Mouse (Mus musculus): ENCODE measurements at regions not wholly inside any gene's neighbourhood (a gene's known extent, or its start where the extent isn't known, plus 50 kb on each side); places are given as distances from the start of the nearest gene placed in this dataset.

- H3K36me3 ChIP-seq (replicated peaks; ENCODE audit: control insufficient read depth, insufficient read depth, low read depth, low read length), result no peaks in the 10 kb centered on the region
- WGBS, result 78% methylated on average over 1 of the region's 1 CpGs
- DNase-seq (ENCODE audit: low spot score) (no peak), ATAC-seq (replicated peaks; ENCODE audit: insufficient number of reproducible peaks, low FRiP score, low TSS enrichment, low read depth) (no peak)
- H3K4me1 ChIP-seq (ENCODE audit: control insufficient read depth, insufficient read depth, low read length), result no peaks in the 10 kb centered on the region
- no peaks in the 10 kb centered on the region for H3K9me3 ChIP-seq (replicated peaks; ENCODE audit: control insufficient read depth, low read length)
- no peaks in the 10 kb centered on the region for H3K27me3 ChIP-seq (ENCODE audit: control insufficient read depth, insufficient read depth, low read length)
- H3K4me2 ChIP-seq (ENCODE audit: low read depth, low read length), result no peak overlapping the region
- no peak overlapping the region for H3K27ac ChIP-seq (replicated peaks; ENCODE audit: low read depth, low read length)
- no peak overlapping the region for H3K9ac ChIP-seq (replicated peaks; ENCODE audit: low read length)
- no peak overlapping the region for H3K4me3 ChIP-seq (ENCODE audit: low read depth, low read length)
Observed at GRCm38 (mm10) chr1:183634836-183635235, 216.8 kb downstream of the Hhipl2 start.

GRCm38 (mm10) chr1:183637214-183637613, 219.2 kb downstream of the Hhipl2 start:
- Histone ChIP-seq H3K4me3 (ENCODE audit: low read depth, low read length) (no peak overlapping the region), H3K36me3 (replicated peaks; ENCODE audit: control insufficient read depth, insufficient read depth, low read depth, low read length) (no peaks in the 10 kb centered on the region), H3K9me3 (replicated peaks; ENCODE audit: control insufficient read depth, low read length) (no peaks in the 10 kb centered on the region), H3K27ac (replicated peaks; ENCODE audit: low read depth, low read length) (no peak overlapping the region), H3K4me2 (ENCODE audit: low read depth, low read length) (no peak overlapping the region), H3K27me3 (ENCODE audit: control insufficient read depth, insufficient read depth, low read length) (no peaks in the 10 kb centered on the region), H3K9ac (replicated peaks; ENCODE audit: low read length) (no peak overlapping the region), H3K4me1 (ENCODE audit: control insufficient read depth, insufficient read depth, low read length) (no peaks in the 10 kb centered on the region)
- 86% methylated on average over 8 of the region's 8 CpGs for WGBS
- ATAC-seq (replicated peaks; ENCODE audit: insufficient number of reproducible peaks, low FRiP score, low TSS enrichment, low read depth) (no peak), DNase-seq (ENCODE audit: low spot score) (no peak)

GRCm38 (mm10) chr1:183639332-183639731, 221.3 kb downstream of the Hhipl2 start:
- no peak for DNase-seq (ENCODE audit: low spot score)
- no peak overlapping the region for H3K4me3 ChIP-seq (ENCODE audit: low read depth, low read length)
- no peak overlapping the region for H3K9ac ChIP-seq (replicated peaks; ENCODE audit: low read length)
- no peaks in the 10 kb centered on the region for H3K27me3 ChIP-seq (ENCODE audit: control insufficient read depth, insufficient read depth, low read length)
- 50% methylated on average over 7 of the region's 7 CpGs for WGBS
- no peaks in the 10 kb centered on the region for H3K4me1 ChIP-seq (ENCODE audit: control insufficient read depth, insufficient read depth, low read length)
- no peaks in the 10 kb centered on the region for H3K9me3 ChIP-seq (replicated peaks; ENCODE audit: control insufficient read depth, low read length)
- H3K27ac ChIP-seq (replicated peaks; ENCODE audit: low read depth, low read length), result no peak overlapping the region
- no peak for ATAC-seq (replicated peaks; ENCODE audit: insufficient number of reproducible peaks, low FRiP score, low TSS enrichment, low read depth)
- no peaks in the 10 kb centered on the region for H3K36me3 ChIP-seq (replicated peaks; ENCODE audit: control insufficient read depth, insufficient read depth, low read depth, low read length)
- H3K4me2 ChIP-seq (ENCODE audit: low read depth, low read length), result no peak overlapping the region

- Histone ChIP-seq H3K4me2 (ENCODE audit: low read depth, low read length) (no peak overlapping the region), H3K9ac (replicated peaks; ENCODE audit: low read length) (no peak overlapping the region), H3K9me3 (replicated peaks; ENCODE audit: control insufficient read depth, low read length) (no peaks in the 10 kb centered on the region), H3K4me1 (ENCODE audit: control insufficient read depth, insufficient read depth, low read length) (no peaks in the 10 kb centered on the region), H3K4me3 (ENCODE audit: low read depth, low read length) (no peak overlapping the region), H3K27ac (replicated peaks; ENCODE audit: low read depth, low read length) (no peak overlapping the region), H3K36me3 (replicated peaks; ENCODE audit: control insufficient read depth, insufficient read depth, low read depth, low read length) (no peaks in the 10 kb centered on the region), H3K27me3 (ENCODE audit: control insufficient read depth, insufficient read depth, low read length) (no peaks in the 10 kb centered on the region)
- WGBS, result 82% methylated on average over 8 of the region's 8 CpGs
- ATAC-seq (replicated peaks; ENCODE audit: insufficient number of reproducible peaks, low FRiP score, low TSS enrichment, low read depth) (no peak), DNase-seq (ENCODE audit: low spot score) (no peak)
Observed at GRCm38 (mm10) chr1:183640568-183640967, 222.6 kb downstream of the Hhipl2 start.

GRCm38 (mm10) chr1:183644001-183644400, 226.0 kb downstream of the Hhipl2 start:
- Histone ChIP-seq H3K9ac (replicated peaks; ENCODE audit: low read length) (no peak overlapping the region), H3K27ac (replicated peaks; ENCODE audit: low read depth, low read length) (no peak overlapping the region), H3K4me3 (ENCODE audit: low read depth, low read length) (no peak overlapping the region), H3K36me3 (replicated peaks; ENCODE audit: control insufficient read depth, insufficient read depth, low read depth, low read length) (no peaks in the 10 kb centered on the region), H3K9me3 (replicated peaks; ENCODE audit: control insufficient read depth, low read length) (no peaks in the 10 kb centered on the region), H3K4me2 (ENCODE audit: low read depth, low read length) (no peak overlapping the region), H3K4me1 (ENCODE audit: control insufficient read depth, insufficient read depth, low read length) (no peaks in the 10 kb centered on the region), H3K27me3 (ENCODE audit: control insufficient read depth, insufficient read depth, low read length) (no peaks in the 10 kb centered on the region)
- ATAC-seq (replicated peaks; ENCODE audit: insufficient number of reproducible peaks, low FRiP score, low TSS enrichment, low read depth) (no peak), DNase-seq (ENCODE audit: low spot score) (peak; percentile 43)
- 55% methylated on average over 2 of the region's 2 CpGs for WGBS

- WGBS, result 80% methylated on average over 6 of the region's 6 CpGs
- H3K4me2 ChIP-seq (ENCODE audit: low read depth, low read length), result no peak overlapping the region
- DNase-seq (ENCODE audit: low spot score) (no peak), ATAC-seq (replicated peaks; ENCODE audit: insufficient number of reproducible peaks, low FRiP score, low TSS enrichment, low read depth) (no peak)
- H3K27ac ChIP-seq (replicated peaks; ENCODE audit: low read depth, low read length), result no peak overlapping the region
- H3K4me3 ChIP-seq (ENCODE audit: low read depth, low read length), result no peak overlapping the region
- H3K9me3 ChIP-seq (replicated peaks; ENCODE audit: control insufficient read depth, low read length), result no peaks in the 10 kb centered on the region
- no peaks in the 10 kb centered on the region for H3K27me3 ChIP-seq (ENCODE audit: control insufficient read depth, insufficient read depth, low read length)
- H3K9ac ChIP-seq (replicated peaks; ENCODE audit: low read length), result no peak overlapping the region
- H3K4me1 ChIP-seq (ENCODE audit: control insufficient read depth, insufficient read depth, low read length), result no peaks in the 10 kb centered on the region
- H3K36me3 ChIP-seq (replicated peaks; ENCODE audit: control insufficient read depth, insufficient read depth, low read depth, low read length), result no peaks in the 10 kb centered on the region
Observed at GRCm38 (mm10) chr1:183653878-183654277, 235.9 kb downstream of the Hhipl2 start.

GRCm38 (mm10) chr1:183657043-183657442, 239.0 kb downstream of the Hhipl2 start:
- H3K27ac ChIP-seq (replicated peaks; ENCODE audit: low read depth, low read length), result no peak overlapping the region
- peak; percentile 65 for DNase-seq (ENCODE audit: low spot score)
- H3K36me3 ChIP-seq (replicated peaks; ENCODE audit: control insufficient read depth, insufficient read depth, low read depth, low read length), result no peaks in the 10 kb centered on the region
- no peak overlapping the region for H3K9ac ChIP-seq (replicated peaks; ENCODE audit: low read length)
- WGBS, result 48% methylated on average over 5 of the region's 5 CpGs
- no peaks in the 10 kb centered on the region for H3K4me1 ChIP-seq (ENCODE audit: control insufficient read depth, insufficient read depth, low read length)
- H3K4me2 ChIP-seq (ENCODE audit: low read depth, low read length), result no peak overlapping the region
- no peaks in the 10 kb centered on the region for H3K27me3 ChIP-seq (ENCODE audit: control insufficient read depth, insufficient read depth, low read length)
- ATAC-seq (replicated peaks; ENCODE audit: insufficient number of reproducible peaks, low FRiP score, low TSS enrichment, low read depth), result no peak
- no peaks in the 10 kb centered on the region for H3K9me3 ChIP-seq (replicated peaks; ENCODE audit: control insufficient read depth, low read length)
- no peak overlapping the region for H3K4me3 ChIP-seq (ENCODE audit: low read depth, low read length)

- 81% methylated on average over 2 of the region's 2 CpGs for WGBS
- Histone ChIP-seq H3K27ac (replicated peaks; ENCODE audit: low read depth, low read length) (no peak overlapping the region), H3K4me1 (ENCODE audit: control insufficient read depth, insufficient read depth, low read length) (no peaks in the 10 kb centered on the region), H3K9me3 (replicated peaks; ENCODE audit: control insufficient read depth, low read length) (no peaks in the 10 kb centered on the region), H3K27me3 (ENCODE audit: control insufficient read depth, insufficient read depth, low read length) (no peaks in the 10 kb centered on the region), H3K36me3 (replicated peaks; ENCODE audit: control insufficient read depth, insufficient read depth, low read depth, low read length) (no peaks in the 10 kb centered on the region), H3K4me3 (ENCODE audit: low read depth, low read length) (no peak overlapping the region), H3K9ac (replicated peaks; ENCODE audit: low read length) (no peak overlapping the region), H3K4me2 (ENCODE audit: low read depth, low read length) (no peak overlapping the region)
- ATAC-seq (replicated peaks; ENCODE audit: insufficient number of reproducible peaks, low FRiP score, low TSS enrichment, low read depth) (no peak), DNase-seq (ENCODE audit: low spot score) (no peak)
Observed at GRCm38 (mm10) chr1:183660541-183660940, 242.5 kb downstream of the Hhipl2 start.

Measured in embryonic facial prominence, embryonic 11.5 days (tissue).